Mouse (Mus musculus): ENCODE measurements at regions not wholly inside any gene's neighbourhood (a gene's known extent, or its start where the extent isn't known, plus 50 kb on each side); places are given as distances from the start of the nearest gene placed in this dataset.
"Not testable (repeated sequence)": the region's sequence is repeated elsewhere in the genome, so short reads cannot be mapped to it uniquely, and the experiment has no call there.

- Histone ChIP-seq H3K36me3 (ENCODE audit: insufficient read depth, low read length) (no peaks in the 10 kb centered on the region), H3K27me3 (ENCODE audit: insufficient read depth, low read length) (no peaks in the 10 kb centered on the region), H3K9ac (replicated peaks; ENCODE audit: low read length) (no peak overlapping the region), H3K4me3 (ENCODE audit: low read length) (no peak overlapping the region), H3K4me1 (ENCODE audit: insufficient read depth, low read length) (no peaks in the 10 kb centered on the region), H3K9me3 (ENCODE audit: low read length) (no peaks in the 10 kb centered on the region), H3K4me2 (replicated peaks; ENCODE audit: low read depth, low read length) (no peak overlapping the region), H3K27ac (ENCODE audit: low read length) (no peak overlapping the region)
- ATAC-seq (ENCODE audit: low FRiP score, low TSS enrichment) = no peak
These were observed 1129.0 kb downstream of the Galc start for GRCm38 (mm10) chr12:97130276-97130675.

GRCm38 (mm10) chr12:97090577-97091214 is 1168.6 kb downstream of the Galc start:
- Histone ChIP-seq H3K27me3 (ENCODE audit: insufficient read depth, low read length) (no peaks in the 10 kb centered on the region), H3K27ac (ENCODE audit: low read length) (no peak overlapping the region), H3K36me3 (ENCODE audit: insufficient read depth, low read length) (no peaks in the 10 kb centered on the region), H3K4me3 (ENCODE audit: low read length) (no peak overlapping the region), H3K9ac (replicated peaks; ENCODE audit: low read length) (no peak overlapping the region), H3K4me1 (ENCODE audit: insufficient read depth, low read length) (no peaks in the 10 kb centered on the region), H3K9me3 (ENCODE audit: low read length) (no peaks in the 10 kb centered on the region), H3K4me2 (replicated peaks; ENCODE audit: low read depth, low read length) (no peak overlapping the region)
- ATAC-seq (ENCODE audit: low FRiP score, low TSS enrichment) = no peak
- 46% methylated on average over 2 of the region's 2 CpGs for WGBS

- not testable (repeated sequence) for H3K27me3 ChIP-seq (ENCODE audit: insufficient read depth, low read length)
- peak; percentile 100 for ATAC-seq (ENCODE audit: low FRiP score, low TSS enrichment)
These were observed 1197.8 kb downstream of the Galc start for GRCm38 (mm10) chr12:97061352-97061895.

DNA sequence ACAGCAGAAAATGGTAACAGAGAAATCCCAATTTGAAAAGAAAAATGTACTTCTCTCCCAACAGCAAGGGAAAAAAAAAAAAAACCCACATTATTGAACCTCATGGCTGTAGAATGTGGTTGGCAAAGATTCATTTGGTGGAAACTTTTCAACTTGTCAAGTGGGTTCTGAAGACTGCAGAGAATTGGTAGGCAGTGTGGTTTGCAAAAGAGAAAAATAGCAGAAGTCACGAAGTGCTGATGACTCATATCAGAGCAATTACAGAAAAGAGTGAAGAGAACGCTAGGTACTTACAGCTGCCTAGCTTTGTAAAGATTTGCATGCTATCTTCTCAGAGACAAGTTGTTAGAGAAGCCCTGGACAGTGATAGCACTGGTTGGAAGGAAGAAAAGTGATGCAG is 1211.6 kb downstream of the Galc start:
- 82% methylated on average over 2 of the region's 2 CpGs for WGBS
- no peak overlapping the region for H3K9ac ChIP-seq (replicated peaks; ENCODE audit: low read length)
- H3K27me3 ChIP-seq (ENCODE audit: insufficient read depth, low read length) = no peaks in the 10 kb centered on the region
- H3K9me3 ChIP-seq (ENCODE audit: low read length) = no peaks in the 10 kb centered on the region
- H3K27ac ChIP-seq (ENCODE audit: low read length) = no peak overlapping the region
- H3K4me2 ChIP-seq (replicated peaks; ENCODE audit: low read depth, low read length) = no peak overlapping the region
- no peak overlapping the region for H3K4me3 ChIP-seq (ENCODE audit: low read length)
- no peaks in the 10 kb centered on the region for H3K36me3 ChIP-seq (ENCODE audit: insufficient read depth, low read length)
- no peak for ATAC-seq (ENCODE audit: low FRiP score, low TSS enrichment)
- H3K4me1 ChIP-seq (ENCODE audit: insufficient read depth, low read length) = no peaks in the 10 kb centered on the region

More at GRCm38 (mm10) chr12:97061352-97061895, 1197.8 kb downstream of the Galc start:
- not testable (repeated sequence) for H3K36me3 ChIP-seq (ENCODE audit: insufficient read depth, low read length); H3K9me3 ChIP-seq (ENCODE audit: low read length); H3K4me2 ChIP-seq (replicated peaks; ENCODE audit: low read depth, low read length); H3K4me1 ChIP-seq (ENCODE audit: insufficient read depth, low read length); H3K27ac ChIP-seq (ENCODE audit: low read length); H3K9ac ChIP-seq (replicated peaks; ENCODE audit: low read length); H3K4me3 ChIP-seq (ENCODE audit: low read length)
- WGBS = 86% methylated on average over 10 of the region's 13 CpGs
